Mouse (Mus musculus): ENCODE data around the gene Ctu1. TPM values are rescaled to one million over a fixed set of nuclear protein-coding genes. Genes with fewer than 3 reads are reported as not detected.
"Not testable (repeated sequence)": the region's sequence is repeated elsewhere in the genome, so short reads cannot be mapped to it uniquely, and the experiment has no call there.

The Ctu1 gene
- polyA plus RNA-seq, 1 experiment from 2014 or later, result 26.4 TPM

DNA sequence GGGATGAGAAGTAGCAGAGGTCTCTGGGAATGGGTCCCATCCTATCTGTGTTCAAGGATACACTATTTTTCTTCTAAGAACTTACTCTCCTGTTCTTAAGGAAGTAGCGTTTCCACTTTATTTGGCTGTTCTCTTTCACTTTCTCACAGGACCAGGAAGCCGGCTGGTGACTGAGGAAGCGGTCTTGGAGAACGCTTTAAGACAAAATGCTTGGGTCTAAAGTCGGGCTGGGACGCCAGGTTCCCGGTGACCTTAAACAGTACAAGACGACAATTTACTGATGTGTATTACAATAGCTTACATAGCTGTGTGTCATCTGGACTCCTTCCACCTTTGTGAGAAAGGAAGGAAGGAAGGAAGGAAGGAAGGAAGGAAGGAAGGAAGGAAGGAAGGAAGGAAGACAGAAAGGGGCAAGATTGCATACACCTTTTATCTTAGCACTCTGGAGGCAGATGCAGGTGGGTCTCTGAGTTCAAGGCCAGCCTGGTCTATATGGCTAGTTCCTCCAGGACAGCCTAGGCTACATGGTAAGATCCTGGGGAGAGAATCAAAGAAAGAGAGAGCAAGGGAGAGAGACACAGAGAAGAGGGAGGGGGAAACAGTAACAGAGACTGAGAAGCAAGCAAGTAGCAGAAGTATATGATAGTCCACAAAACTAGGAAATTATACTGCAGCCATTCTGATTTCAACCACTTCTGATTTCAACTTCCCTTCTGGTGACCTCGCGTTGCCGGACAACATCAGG lies 580 bp upstream of the Ctu1 start:
- H3K4me1 ChIP-seq (ENCODE audit: control insufficient read depth, insufficient read depth, low read length), result peaks cover 9% of the 10 kb centered on the region
- no peaks in the 10 kb centered on the region for H3K27me3 ChIP-seq (ENCODE audit: control insufficient read depth, insufficient read depth, low read depth, low read length)
- ATAC-seq, result peak; percentile 55
- peak overlapping the region; percentile 61 for H3K4me3 ChIP-seq (ENCODE audit: low read depth, low read length)
- 0 out of 2 replicates have a peak, but pooled peaks cover 1% of the 10 kb centered on the region for H3K9me3 ChIP-seq (replicated peaks; ENCODE audit: control insufficient read depth, low read length, poor library complexity, severe bottlenecking)
- peak overlapping the region; percentile 80 for H3K4me2 ChIP-seq (ENCODE audit: low read length)
- peak overlapping the region; percentile 36; the same call in 1 of the 2 replicates for H3K9ac ChIP-seq (ENCODE audit: low read depth, low read length)
- 68% methylated on average over 11 of the region's 11 CpGs for WGBS
- H3K36me3 ChIP-seq (ENCODE audit: control insufficient read depth, insufficient read depth, low read length), result peaks cover 14% of the 10 kb centered on the region
- peak overlapping the region; percentile 31; the same call in 1 of the 2 replicates for H3K27ac ChIP-seq (ENCODE audit: low read length)

DNA sequence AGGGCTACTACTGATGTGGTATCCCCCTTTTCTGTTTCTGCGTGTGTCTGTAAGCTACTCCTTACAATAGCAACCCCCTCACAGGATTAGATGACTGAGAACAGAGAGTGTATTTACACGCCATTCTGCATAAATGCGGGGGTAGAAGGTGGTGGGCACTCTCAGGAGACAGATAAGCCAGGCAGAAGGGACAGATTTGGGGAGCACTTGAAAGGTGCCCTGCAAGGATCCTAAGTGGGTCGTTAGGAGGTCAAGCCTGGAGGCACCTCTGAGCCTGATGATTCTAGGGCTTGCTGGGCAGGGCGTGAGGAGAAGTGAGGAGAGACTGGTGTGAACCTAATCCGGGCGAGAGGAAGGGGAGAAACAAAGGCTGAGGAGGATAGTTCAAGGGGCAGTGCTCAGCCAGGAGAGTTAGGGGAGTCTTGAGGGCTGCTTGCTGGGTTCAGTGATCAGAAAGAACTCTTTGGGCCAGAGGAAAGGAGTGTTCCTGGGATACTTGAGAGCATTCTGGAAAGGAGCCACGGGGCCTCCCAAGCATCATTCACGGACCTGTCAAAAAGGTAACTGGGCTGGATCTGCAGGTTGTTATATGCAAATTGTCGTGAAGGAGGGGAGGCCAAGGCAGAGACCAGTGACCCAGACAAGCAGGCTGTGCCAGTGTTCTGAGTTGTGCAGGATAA lies 905 bp downstream of the Ctu1 start:
- H3K27ac ChIP-seq (ENCODE audit: low read length), result peak overlapping the region; percentile 53
- ATAC-seq, result peak; percentile 2; the same call in 1 of the 2 replicates
- 0 out of 2 replicates have a peak, but pooled peaks cover 3% of the 10 kb centered on the region for H3K9me3 ChIP-seq (replicated peaks; ENCODE audit: control insufficient read depth, low read length, poor library complexity, severe bottlenecking)
- H3K4me2 ChIP-seq (ENCODE audit: low read length), result peak overlapping the region; percentile 80
- 17% methylated on average over 10 of the region's 10 CpGs for WGBS
- H3K36me3 ChIP-seq (ENCODE audit: control insufficient read depth, insufficient read depth, low read length), result peaks cover 28% of the 10 kb centered on the region
- H3K27me3 ChIP-seq (ENCODE audit: control insufficient read depth, insufficient read depth, low read depth, low read length), result no peaks in the 10 kb centered on the region
- peak overlapping the region; percentile 61 for H3K4me3 ChIP-seq (ENCODE audit: low read depth, low read length)
- H3K9ac ChIP-seq (ENCODE audit: low read depth, low read length), result peak overlapping the region; percentile 71
- peaks cover 9% of the 10 kb centered on the region for H3K4me1 ChIP-seq (ENCODE audit: control insufficient read depth, insufficient read depth, low read length)

DNA sequence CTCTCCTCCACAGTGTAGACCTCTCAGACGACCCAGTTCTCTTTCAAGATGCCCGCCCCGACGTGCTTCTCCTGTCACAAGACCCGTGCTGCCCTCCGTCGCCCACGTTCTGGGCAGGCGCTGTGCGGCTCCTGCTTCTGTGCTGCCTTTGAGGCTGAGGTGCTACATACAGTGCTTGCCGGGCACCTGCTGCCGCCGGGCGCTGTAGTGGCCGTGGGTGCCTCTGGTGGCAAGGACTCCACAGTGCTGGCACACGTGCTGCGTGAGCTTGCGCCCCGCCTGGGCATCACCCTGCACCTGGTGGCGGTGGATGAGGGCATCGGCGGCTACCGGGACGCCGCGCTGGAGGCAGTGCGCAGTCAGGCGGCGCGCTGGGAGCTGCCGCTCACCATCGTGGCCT lies 3.3 kb downstream of the Ctu1 start:
- no peak overlapping the region for H3K4me2 ChIP-seq (ENCODE audit: low read length)
- peaks cover 32% of the 10 kb centered on the region for H3K36me3 ChIP-seq (ENCODE audit: control insufficient read depth, insufficient read depth, low read length)
- no peak overlapping the region for H3K27ac ChIP-seq (ENCODE audit: low read length)
- no peak overlapping the region for H3K9ac ChIP-seq (ENCODE audit: low read depth, low read length)
- 94% methylated on average over 24 of the region's 32 CpGs for WGBS
- peaks cover 9% of the 10 kb centered on the region for H3K4me1 ChIP-seq (ENCODE audit: control insufficient read depth, insufficient read depth, low read length)
- ATAC-seq, result no peak
- 0 out of 2 replicates have a peak, but pooled peaks cover 3% of the 10 kb centered on the region for H3K9me3 ChIP-seq (replicated peaks; ENCODE audit: control insufficient read depth, low read length, poor library complexity, severe bottlenecking)
- H3K27me3 ChIP-seq (ENCODE audit: control insufficient read depth, insufficient read depth, low read depth, low read length), result no peaks in the 10 kb centered on the region
- H3K4me3 ChIP-seq (ENCODE audit: low read depth, low read length), result no peak overlapping the region

DNA sequence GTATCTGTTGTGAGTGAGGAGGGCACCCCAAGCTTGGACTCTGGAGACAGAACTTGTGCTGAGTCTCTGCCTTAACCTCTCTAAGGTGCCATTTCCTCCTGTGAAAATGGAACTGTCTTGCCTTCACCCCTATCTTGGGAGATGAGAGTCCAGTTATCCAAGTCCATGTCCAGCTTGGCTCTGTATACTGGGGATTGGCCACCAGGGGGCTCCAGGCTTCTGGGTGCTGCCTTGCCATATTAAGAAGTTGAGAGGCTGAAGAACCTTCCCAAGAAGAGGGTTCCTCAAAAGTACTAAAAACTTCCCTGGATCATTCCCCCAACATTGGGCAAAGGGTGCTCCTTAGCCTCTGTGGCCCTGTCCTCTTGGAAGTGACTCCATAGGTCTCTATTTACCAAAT lies 6.7 kb downstream of the Ctu1 start:
- Histone ChIP-seq H3K4me1 (ENCODE audit: control insufficient read depth, insufficient read depth, low read length) (no peaks in the 10 kb centered on the region), H3K9me3 (replicated peaks; ENCODE audit: control insufficient read depth, low read length, poor library complexity, severe bottlenecking) (0 out of 2 replicates have a peak, but pooled peaks cover 3% of the 10 kb centered on the region), H3K27me3 (ENCODE audit: control insufficient read depth, insufficient read depth, low read depth, low read length) (no peaks in the 10 kb centered on the region), H3K4me2 (ENCODE audit: low read length) (no peak overlapping the region), H3K9ac (ENCODE audit: low read depth, low read length) (no peak overlapping the region), H3K36me3 (ENCODE audit: control insufficient read depth, insufficient read depth, low read length) (peaks cover 32% of the 10 kb centered on the region), H3K27ac (ENCODE audit: low read length) (no peak overlapping the region), H3K4me3 (ENCODE audit: low read depth, low read length) (no peak overlapping the region)
- ATAC-seq, result no peak

DNA sequence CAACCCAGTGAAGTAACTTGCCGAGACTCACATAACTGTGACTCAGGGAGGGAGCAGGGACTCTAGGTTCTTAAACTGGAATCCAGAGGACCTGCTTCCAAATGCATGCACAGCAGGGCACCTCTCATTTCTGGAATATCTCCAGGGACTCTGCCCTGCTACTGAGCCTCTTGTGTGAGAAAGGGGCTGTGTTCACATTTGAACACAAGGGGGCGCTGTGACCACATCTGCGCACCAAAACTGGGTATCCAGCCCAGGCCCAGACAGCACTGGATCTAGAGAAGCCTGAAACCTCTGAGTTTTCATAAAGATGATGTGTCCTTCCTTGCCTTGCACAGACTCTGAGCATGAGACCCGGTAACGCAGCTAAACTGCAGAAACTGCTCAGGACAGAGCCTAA lies 9.1 kb downstream of the Ctu1 start:
- 20% methylated on average over 5 of the region's 5 CpGs for WGBS
- 0 out of 2 replicates have a peak, but pooled peaks have one; percentile 18 for ATAC-seq
- no peak overlapping the region for H3K4me3 ChIP-seq (ENCODE audit: low read depth, low read length)
- no peaks in the 10 kb centered on the region for H3K4me1 ChIP-seq (ENCODE audit: control insufficient read depth, insufficient read depth, low read length)
- H3K9ac ChIP-seq (ENCODE audit: low read depth, low read length), result no peak overlapping the region
- H3K27ac ChIP-seq (ENCODE audit: low read length), result no peak overlapping the region
- H3K9me3 ChIP-seq (replicated peaks; ENCODE audit: control insufficient read depth, low read length, poor library complexity, severe bottlenecking), result 0 out of 2 replicates have a peak, but pooled peaks cover 3% of the 10 kb centered on the region
- H3K27me3 ChIP-seq (ENCODE audit: control insufficient read depth, insufficient read depth, low read depth, low read length), result no peaks in the 10 kb centered on the region
- H3K36me3 ChIP-seq (ENCODE audit: control insufficient read depth, insufficient read depth, low read length), result peaks cover 22% of the 10 kb centered on the region
- H3K4me2 ChIP-seq (ENCODE audit: low read length), result no peak overlapping the region

DNA sequence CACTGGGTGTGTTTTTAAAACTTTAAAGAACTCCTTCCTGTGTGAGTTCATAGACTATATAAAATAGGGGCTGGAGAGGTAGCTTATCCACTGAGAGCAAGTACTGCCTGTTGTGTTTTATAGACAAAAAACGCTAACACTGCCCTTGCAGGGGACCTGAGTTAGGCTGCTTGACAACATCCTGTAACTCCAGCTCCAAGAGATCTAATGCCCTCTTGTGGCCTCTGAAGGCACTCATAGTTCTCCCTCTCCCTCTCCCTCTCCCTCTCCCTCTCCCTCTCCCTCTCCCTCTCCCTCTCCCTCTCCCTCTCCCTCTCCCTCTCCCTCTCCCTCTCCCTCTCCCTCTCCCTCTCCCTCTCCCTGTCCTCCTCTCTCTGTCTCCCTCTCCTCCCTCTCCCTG lies 10.7 kb downstream of the Ctu1 start:
- H3K4me2 ChIP-seq (ENCODE audit: low read length); H3K36me3 ChIP-seq (ENCODE audit: control insufficient read depth, insufficient read depth, low read length); H3K27ac ChIP-seq (ENCODE audit: low read length); H3K9ac ChIP-seq (ENCODE audit: low read depth, low read length); H3K9me3 ChIP-seq (replicated peaks; ENCODE audit: control insufficient read depth, low read length, poor library complexity, severe bottlenecking); H3K4me3 ChIP-seq (ENCODE audit: low read depth, low read length); H3K27me3 ChIP-seq (ENCODE audit: control insufficient read depth, insufficient read depth, low read depth, low read length); ATAC-seq; H3K4me1 ChIP-seq (ENCODE audit: control insufficient read depth, insufficient read depth, low read length): not testable (repeated sequence)
- 28% methylated on average over 1 of the region's 1 CpGs for WGBS

DNA sequence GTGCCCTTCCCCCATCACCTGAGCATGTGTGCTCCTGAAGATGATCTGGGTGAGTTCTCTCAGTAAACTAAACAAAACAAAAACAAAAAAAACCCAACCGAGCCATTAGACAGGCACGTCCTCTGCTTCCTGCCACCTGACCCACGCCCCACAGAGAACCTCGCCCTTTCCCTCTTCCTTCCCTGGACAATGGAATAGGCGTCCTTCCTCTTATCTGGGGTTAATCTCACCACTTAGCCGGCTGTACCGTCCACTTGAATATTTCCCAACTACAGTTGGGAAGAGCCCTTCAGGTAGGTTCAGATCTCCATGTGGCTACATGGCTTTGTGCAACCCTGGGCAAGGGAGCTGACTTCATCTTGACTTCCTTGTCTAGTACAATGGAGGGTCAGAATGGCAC lies 13.3 kb downstream of the Ctu1 start:
- no peak for ATAC-seq
- Histone ChIP-seq H3K27me3 (ENCODE audit: control insufficient read depth, insufficient read depth, low read depth, low read length) (no peaks in the 10 kb centered on the region), H3K36me3 (ENCODE audit: control insufficient read depth, insufficient read depth, low read length) (no peaks in the 10 kb centered on the region), H3K4me2 (ENCODE audit: low read length) (no peak overlapping the region), H3K4me1 (ENCODE audit: control insufficient read depth, insufficient read depth, low read length) (no peaks in the 10 kb centered on the region), H3K9me3 (replicated peaks; ENCODE audit: control insufficient read depth, low read length, poor library complexity, severe bottlenecking) (no peaks in the 10 kb centered on the region), H3K27ac (ENCODE audit: low read length) (no peak overlapping the region), H3K9ac (ENCODE audit: low read depth, low read length) (no peak overlapping the region), H3K4me3 (ENCODE audit: low read depth, low read length) (no peak overlapping the region)
- 70% methylated on average over 7 of the region's 7 CpGs for WGBS

DNA sequence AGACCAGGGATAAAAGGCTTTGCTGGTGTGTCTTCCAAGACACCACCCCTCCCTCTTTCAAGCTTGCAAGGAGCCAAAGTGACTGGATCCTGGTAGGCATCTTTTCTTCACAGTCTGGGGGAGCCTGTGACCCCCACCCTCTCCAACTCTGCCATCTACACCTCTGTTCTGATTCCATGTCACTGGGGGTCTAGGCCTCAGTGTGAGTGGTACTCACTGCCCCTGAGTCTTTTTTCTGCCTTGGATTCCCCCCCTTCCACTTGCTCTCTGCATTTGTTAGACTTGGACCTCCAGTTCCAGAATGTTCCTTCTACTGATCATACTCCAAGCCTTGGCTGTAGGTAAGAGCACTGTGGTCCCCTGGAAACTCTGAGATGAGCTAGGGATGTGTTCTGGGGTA lies 18.3 kb downstream of the Ctu1 start, which contains the start of gene Klk14:
Gene Klk14 (plus strand): TSS at position 301 of the 400 bp plus-strand sequence.
- Histone ChIP-seq H3K27ac (ENCODE audit: low read length) (no peak within 1 kb of the TSS), H3K4me2 (ENCODE audit: low read length) (no peak within 1 kb of the TSS), H3K36me3 (ENCODE audit: control insufficient read depth, insufficient read depth, low read length) (no peaks in the 10 kb centered on the region), H3K9ac (ENCODE audit: low read depth, low read length) (no peak within 1 kb of the TSS), H3K9me3 (replicated peaks; ENCODE audit: control insufficient read depth, low read length, poor library complexity, severe bottlenecking) (no peaks in the 10 kb centered on the region), H3K4me1 (ENCODE audit: control insufficient read depth, insufficient read depth, low read length) (no peaks in the 10 kb centered on the region), H3K4me3 (ENCODE audit: low read depth, low read length) (no peak within 1 kb of the TSS), H3K27me3 (ENCODE audit: control insufficient read depth, insufficient read depth, low read depth, low read length) (no peaks in the 10 kb centered on the region)
- no peak for ATAC-seq

DNA sequence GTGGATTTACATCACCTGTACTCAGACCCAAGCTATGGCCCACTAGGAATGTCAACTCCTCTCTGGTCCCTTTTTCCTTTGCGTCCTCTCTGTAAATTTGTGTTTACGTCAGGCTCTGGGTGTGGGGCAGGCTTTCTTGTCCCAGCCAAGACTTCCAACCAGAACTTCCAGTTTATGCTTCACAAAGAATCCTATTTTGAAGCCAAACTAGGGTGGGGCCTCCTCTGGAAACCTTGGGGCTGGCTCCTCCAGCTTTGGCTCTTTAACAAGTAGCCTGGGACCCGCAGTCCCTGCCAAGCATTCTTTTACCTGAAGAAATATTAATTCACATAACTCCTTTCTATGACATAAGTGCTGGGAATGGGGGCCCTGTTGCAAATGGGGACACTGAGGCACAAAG lies 38.2 kb downstream of the Ctu1 start:
- WGBS, result 90% methylated on average over 3 of the region's 3 CpGs
- no peak overlapping the region for H3K4me3 ChIP-seq (ENCODE audit: low read depth, low read length)
- no peaks in the 10 kb centered on the region for H3K4me1 ChIP-seq (ENCODE audit: control insufficient read depth, insufficient read depth, low read length)
- H3K9me3 ChIP-seq (replicated peaks; ENCODE audit: control insufficient read depth, low read length, poor library complexity, severe bottlenecking), result no peaks in the 10 kb centered on the region
- no peak for ATAC-seq
- no peak overlapping the region for H3K4me2 ChIP-seq (ENCODE audit: low read length)
- no peaks in the 10 kb centered on the region for H3K36me3 ChIP-seq (ENCODE audit: control insufficient read depth, insufficient read depth, low read length)
- H3K27ac ChIP-seq (ENCODE audit: low read length), result no peak overlapping the region
- no peak overlapping the region for H3K9ac ChIP-seq (ENCODE audit: low read depth, low read length)
- H3K27me3 ChIP-seq (ENCODE audit: control insufficient read depth, insufficient read depth, low read depth, low read length), result no peaks in the 10 kb centered on the region; the same call in 1 of the 2 replicates

All from midbrain, embryonic 16.5 days (tissue).